Mouse (Mus musculus) brain, adult 2 months (tissue): ENCODE measurements around the gene Gatb.

Experiments used
- DNase-seq: peaks from one replicate; pipeline ENCODE4 v3.0.0; 2011; ENCODE audit warnings: low read depth, low spot score

The Gatb gene

GRCm38 (mm10) chr3:85592640-85593252 is 18.8 kb downstream of the Gatb start:
- no peak for DNase-seq

- no peak for DNase-seq
Measured at GRCm38 (mm10) chr3:85594452-85594851, 20.5 kb downstream of the Gatb start.

GRCm38 (mm10) chr3:85599526-85599925 is 25.6 kb downstream of the Gatb start:
- DNase-seq: peak; percentile 74

- DNase-seq: peak; percentile 28
Measured at GRCm38 (mm10) chr3:85601841-85602305, 28.0 kb downstream of the Gatb start.

GRCm38 (mm10) chr3:85603811-85604210 is 29.9 kb downstream of the Gatb start:
- DNase-seq: no peak

- no peak for DNase-seq
Measured at GRCm38 (mm10) chr3:85606912-85607311, 33.0 kb downstream of the Gatb start.

- DNase-seq: no peak
Measured at GRCm38 (mm10) chr3:85607753-85608152, 33.8 kb downstream of the Gatb start.

- no peak for DNase-seq
Measured at GRCm38 (mm10) chr3:85616389-85616788, 42.5 kb downstream of the Gatb start.

- DNase-seq: peak; percentile 61
Measured at GRCm38 (mm10) chr3:85618885-85619284, 45.0 kb downstream of the Gatb start.

GRCm38 (mm10) chr3:85619345-85619744 is 45.4 kb downstream of the Gatb start:
- peak; percentile 61 for DNase-seq

GRCm38 (mm10) chr3:85619751-85620150 is 45.8 kb downstream of the Gatb start:
- DNase-seq: no peak

GRCm38 (mm10) chr3:85629895-85630510 is 56.1 kb downstream of the Gatb start:
- DNase-seq: peak; percentile 69

GRCm38 (mm10) chr3:85633733-85634132 is 59.8 kb downstream of the Gatb start:
- DNase-seq: no peak

- DNase-seq: peak; percentile 75
Measured at GRCm38 (mm10) chr3:85634389-85635125, 60.6 kb downstream of the Gatb start.

GRCm38 (mm10) chr3:85635126-85635419 is 61.2 kb downstream of the Gatb start:
- DNase-seq: no peak

- no peak for DNase-seq
Measured at GRCm38 (mm10) chr3:85635591-85635990, 61.7 kb downstream of the Gatb start.

- DNase-seq: peak; percentile 80
Measured at GRCm38 (mm10) chr3:85636716-85637447, 63.0 kb downstream of the Gatb start.

GRCm38 (mm10) chr3:85641751-85642150 is 67.8 kb downstream of the Gatb start:
- DNase-seq: no peak

- no peak for DNase-seq
Measured at GRCm38 (mm10) chr3:85644814-85645213, 70.9 kb downstream of the Gatb start.

- DNase-seq: no peak
Measured at GRCm38 (mm10) chr3:85645517-85646004, 71.6 kb downstream of the Gatb start.

GRCm38 (mm10) chr3:85649176-85649575 is 75.3 kb downstream of the Gatb start:
- peak; percentile 81 for DNase-seq
